Mouse (Mus musculus): ENCODE measurements around the gene Ergic1.
A peak's percentile ranks its signal among the peaks of the same experiment; 100 is the strongest.

DNA sequence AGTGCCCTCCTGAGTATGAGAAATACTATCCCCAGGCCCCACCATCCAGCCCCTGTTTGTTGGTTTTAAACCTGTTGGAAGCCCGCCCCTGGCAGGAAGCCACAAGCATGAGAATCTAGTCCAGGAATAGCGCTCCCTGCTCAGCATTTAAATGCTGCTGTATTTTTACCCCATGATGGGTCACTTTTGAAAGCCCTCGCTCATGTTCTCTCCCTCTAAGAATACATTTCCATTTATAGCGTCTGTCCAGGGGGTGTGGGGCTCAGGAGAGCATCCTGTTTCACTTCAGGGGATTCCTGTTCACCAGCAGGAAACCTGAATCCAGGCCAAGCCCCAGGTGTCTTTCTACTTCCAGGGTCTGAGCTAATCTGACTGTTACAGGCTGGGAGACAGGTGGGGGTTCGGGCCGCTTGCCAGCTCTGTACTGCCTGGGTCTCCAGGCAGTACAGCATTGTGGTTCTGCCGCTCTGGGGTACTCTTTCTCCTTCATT, 34.9 kb downstream of the Ergic1 start:
- TF ChIP-seq EP300 (IDR thresholded peaks at IDR 0.05; ENCODE audit: low read depth) (peak; percentile 76; the same call in 1 of the 2 replicates), CTCF (IDR thresholded peaks at IDR 0.05; ENCODE audit: low read depth) (no peak)
